Mouse (Mus musculus) E14TG2a.4 (cell line): ENCODE data around the gene Slfnl1.

ENCODE experiments used
- CTCF ChIP-seq: conservative IDR thresholded peaks from 2 replicates; pipeline ENCODE4 v1.5.1; 2014; ENCODE audit warnings: low read length
- NANOG ChIP-seq: IDR thresholded peaks from 2 replicates; pipeline ENCODE4 v1.6.1; 2014; ENCODE audit warnings: borderline replicate concordance, low read length, mixed read lengths
- POU5F1 ChIP-seq: IDR thresholded peaks from 2 replicates; pipeline ENCODE4 v1.6.1; 2014; ENCODE audit warnings: low read length, borderline replicate concordance

- TF ChIP-seq NANOG (no peak), CTCF (no peak), POU5F1 (no peak)
Measured at GRCm38 (mm10) chr4:120487707-120488106, 44.3 kb upstream of the Slfnl1 start.
